8 mouse cellular contexts compared by ENCODE assay signal in the genomic region with DNA sequence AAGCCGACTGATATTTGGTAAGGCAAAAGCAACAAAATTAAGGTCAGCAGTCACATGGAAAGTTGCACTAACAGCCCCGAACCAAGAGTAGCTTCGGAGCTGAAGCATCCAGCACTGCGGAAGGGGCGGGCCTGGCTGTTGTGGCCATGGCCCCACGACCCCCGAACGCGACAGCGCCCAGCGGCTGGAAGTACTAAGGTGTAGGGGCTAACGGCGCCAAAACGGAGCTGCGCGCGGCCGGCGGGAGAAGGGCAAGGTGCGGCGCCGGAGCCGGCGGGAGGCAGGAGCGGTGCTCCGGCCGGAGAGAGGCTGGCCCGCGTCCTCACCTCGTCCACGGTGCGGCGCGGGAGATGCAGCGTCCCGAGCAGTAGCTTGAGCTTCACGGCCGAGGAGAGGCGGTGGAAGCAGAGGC. TPM values are rescaled to one million over a fixed set of nuclear protein-coding genes. Genes with fewer than 3 reads are reported as not detected.
DNase-seq lines count a peak whose midpoint lies in the region; ATAC-seq and TF ChIP-seq lines count a peak whose summit lies in the region.

No protein-coding gene starts in this region.

- ATAC-seq in frontal cortex, adult (ENCODE audit: low TSS enrichment), result peak; percentile 42; the same call in 1 of the 2 replicates
- peak; percentile 61 for ATAC-seq in embryonic facial prominence, embryonic 12.5 days (ENCODE audit: insufficient number of reproducible peaks, insufficient read depth, low FRiP score, low TSS enrichment)
- peak; percentile 61 for ATAC-seq in intestine, postnatal 0 days
- ATAC-seq in midbrain, embryonic 15.5 days (replicated peaks), result no peak; the same call in 1 of the 2 replicates

- no peak for TF ChIP-seq CTCF in C2C12 (IDR thresholded peaks at IDR 0.05; ENCODE audit: control insufficient read depth, insufficient read depth, insufficient read length)
- TF ChIP-seq CTCF in intestine, postnatal 0 days (IDR thresholded peaks at IDR 0.05; ENCODE audit: low read depth), result no peak

- H3K9ac ChIP-seq in embryonic facial prominence, embryonic 12.5 days, result peak overlapping the region; percentile 89
- H3K9ac ChIP-seq in intestine, postnatal 0 days (ENCODE audit: low read depth, low read length), result peak overlapping the region; percentile 82
- H3K9ac ChIP-seq in midbrain, embryonic 15.5 days, result peak overlapping the region; percentile 92

- H3K27me3 ChIP-seq in C2C12 (ENCODE audit: control insufficient read depth, insufficient read depth, insufficient read length), result no peaks in the 10 kb centered on the region
- H3K27me3 ChIP-seq in embryonic facial prominence, embryonic 12.5 days, result no peaks in the 10 kb centered on the region
- no peaks in the 10 kb centered on the region for H3K27me3 ChIP-seq in intestine, postnatal 0 days (replicated peaks; ENCODE audit: control insufficient read depth, insufficient read depth, low read length)
- H3K27me3 ChIP-seq in midbrain, embryonic 15.5 days (replicated peaks), result no peaks in the 10 kb centered on the region

- peaks cover 60% of the 10 kb centered on the region for H3K79me2 ChIP-seq in C2C12 (ENCODE audit: control insufficient read depth, insufficient read depth)

- H3K4me2 ChIP-seq in embryonic facial prominence, embryonic 12.5 days (replicated peaks), result peak overlapping the region; percentile 59
- H3K4me2 ChIP-seq in intestine, postnatal 0 days (replicated peaks; ENCODE audit: low read depth), result peak overlapping the region; percentile 73
- peak overlapping the region; percentile 71 for H3K4me2 ChIP-seq in midbrain, embryonic 15.5 days

- DNase-seq in frontal cortex, adult 2 months (ENCODE audit: extremely low spot score in 1 of 2, low spot score in 1 of 2), result no peak
- DNase-seq in right cerebral cortex, postnatal 36 days (ENCODE audit: low spot score in 2 of 2), result no peak
- no peak for DNase-seq in ovary, adult 18-20 months (ENCODE audit: low spot score)

- H3K4me3 ChIP-seq in C2C12 (ENCODE audit: insufficient read depth, poor library complexity, severe bottlenecking), result peak overlapping the region; percentile 68
- H3K4me3 ChIP-seq in embryonic facial prominence, embryonic 12.5 days, result peak overlapping the region; percentile 92
- peak overlapping the region; percentile 79 for H3K4me3 ChIP-seq in intestine, postnatal 0 days (ENCODE audit: low read depth, low read length)
- H3K4me3 ChIP-seq in midbrain, embryonic 15.5 days, result peak overlapping the region; percentile 97

- H3K9me3 ChIP-seq in embryonic facial prominence, embryonic 12.5 days, result peaks cover 6% of the 10 kb centered on the region
- no peaks in the 10 kb centered on the region for H3K9me3 ChIP-seq in intestine, postnatal 0 days (ENCODE audit: control insufficient read depth)
- no peaks in the 10 kb centered on the region for H3K9me3 ChIP-seq in midbrain, embryonic 15.5 days

- peaks cover 52% of the 10 kb centered on the region for H3K79me3 ChIP-seq in C2C12 (ENCODE audit: low read depth)

- H3K4me1 ChIP-seq in embryonic facial prominence, embryonic 12.5 days, result peaks cover 18% of the 10 kb centered on the region
- 0 out of 2 replicates have a peak, but pooled peaks cover 4% of the 10 kb centered on the region for H3K4me1 ChIP-seq in intestine, postnatal 0 days (replicated peaks; ENCODE audit: control insufficient read depth, insufficient read depth, low read length)
- peaks cover 33% of the 10 kb centered on the region for H3K4me1 ChIP-seq in midbrain, embryonic 15.5 days

- peak overlapping the region; percentile 85 for H3K27ac ChIP-seq in embryonic facial prominence, embryonic 12.5 days
- H3K27ac ChIP-seq in intestine, postnatal 0 days (ENCODE audit: low read depth, low read length), result peak overlapping the region; percentile 87
- peak overlapping the region; percentile 95 for H3K27ac ChIP-seq in midbrain, embryonic 15.5 days

- peaks cover 14% of the 10 kb centered on the region for H3K36me3 ChIP-seq in C2C12 (ENCODE audit: control insufficient read depth, insufficient read depth)
- H3K36me3 ChIP-seq in embryonic facial prominence, embryonic 12.5 days, result peaks cover 14% of the 10 kb centered on the region
- peaks cover 4% of the 10 kb centered on the region; the same call in 1 of the 2 replicates for H3K36me3 ChIP-seq in intestine, postnatal 0 days (ENCODE audit: control insufficient read depth, insufficient read depth)
- H3K36me3 ChIP-seq in midbrain, embryonic 15.5 days (replicated peaks), result 0 out of 2 replicates have a peak, but pooled peaks cover 3% of the 10 kb centered on the region

- under 1% methylated on average over 39 of the region's 39 CpGs for WGBS in embryonic facial prominence, embryonic 12.5 days
- under 1% methylated on average over 34 of the region's 39 CpGs for WGBS in intestine, postnatal 0 days
- under 1% methylated on average over 39 of the region's 39 CpGs for WGBS in midbrain, embryonic 15.5 days

- peak overlapping the region; percentile 80 for H3ac ChIP-seq in C2C12 (ENCODE audit: control insufficient read depth, insufficient read length, low read depth)

TF ChIP-seq in C2C12, 6 proteins besides CTCF, POLR2A, EP300 and RAD21:
- no peak for TF ChIP-seq USF1 (IDR thresholded peaks at IDR 0.05; ENCODE audit: low read depth)
- TF ChIP-seq FOSL1 (IDR thresholded peaks at IDR 0.05; ENCODE audit: insufficient read depth, low read length, poor library complexity, severe bottlenecking), result no peak
- no peak for TF ChIP-seq MAX (IDR thresholded peaks at IDR 0.05)
- no peak for TF ChIP-seq MYOG (IDR thresholded peaks at IDR 0.05; ENCODE audit: control insufficient read depth, extremely low read depth, insufficient read length)
- no peak for TF ChIP-seq CEBPB (IDR thresholded peaks at IDR 0.05; ENCODE audit: low read depth)
- no peak for TF ChIP-seq MYOD1 (IDR thresholded peaks at IDR 0.05; ENCODE audit: control insufficient read depth, insufficient read length, low read depth)
TF ChIP-seq in C2C12: peak in this region for 0.

RNA-seq across cellular contexts. Expression of a gene that starts 0.5 kb away (rescaled TPM):
- polyA plus RNA-seq in frontal cortex, adult 2 months (2012; rRNA removed), result 29.9 and 33.4 TPM in 2 replicates
- 24.2 TPM for polyA plus RNA-seq in C2C12 (2012; fragmentation: generic; extraction: Trizol)
- 69.7 and 74.3 TPM in 2 replicates for polyA plus RNA-seq in embryonic facial prominence, embryonic 12.5 days (2016; fragmentation: Nextera tagmentation; extraction: Ambion mirVana)
- polyA plus RNA-seq in intestine, postnatal 0 days (2015; fragmentation: Nextera tagmentation; extraction: Ambion mirVana), result 18.2 and 19.1 TPM in 2 replicates
- polyA plus RNA-seq in midbrain, embryonic 15.5 days (2015; fragmentation: Nextera tagmentation; extraction: Ambion mirVana), result 43.1 and 44.4 TPM in 2 replicates

RNA-seq across cellular contexts. Expression of a gene that starts 47.5 kb away (rescaled TPM):
- polyA plus RNA-seq in frontal cortex, adult 2 months (2012; rRNA removed), result 169 and 190 TPM in 2 replicates
- polyA plus RNA-seq in C2C12 (2012; fragmentation: generic; extraction: Trizol), result 5.3 TPM
- polyA plus RNA-seq in embryonic facial prominence, embryonic 12.5 days (2016; fragmentation: Nextera tagmentation; extraction: Ambion mirVana), result 213 and 239 TPM in 2 replicates
- polyA plus RNA-seq in intestine, postnatal 0 days (2015; fragmentation: Nextera tagmentation; extraction: Ambion mirVana), result 26.0 and 26.7 TPM in 2 replicates
- polyA plus RNA-seq in midbrain, embryonic 15.5 days (2015; fragmentation: Nextera tagmentation; extraction: Ambion mirVana), result 583 and 656 TPM in 2 replicates
